Comparison of ENCODE assay signal across 9 mouse cellular contexts in genomic region chr8:49829345-49829744, GRCm38 (mm10).
DNase-seq lines count a peak whose midpoint lies in the region; ATAC-seq lines count a peak whose summit lies in the region.
"Had no signal": no experiment of that assay in that cellular context is flagged by ENCODE, and none has a peak within 500 bp of the region (broad histone marks: within the 10 kb centered on the region; RNA-seq: fewer than 3 reads in every experiment).

No protein-coding gene starts in this region.

- no peaks in the 10 kb centered on the region for H3K27me3 ChIP-seq in hindbrain, embryonic 10.5 days (ENCODE audit: insufficient read depth, poor library complexity, severe bottlenecking)
- no peaks in the 10 kb centered on the region for H3K27me3 ChIP-seq in hindbrain, embryonic 12.5 days
- H3K27me3 ChIP-seq: limb, embryonic 15.5 days had no signal

- no peaks in the 10 kb centered on the region for H3K9me3 ChIP-seq in hindbrain, embryonic 10.5 days
- H3K9me3 ChIP-seq in hindbrain, embryonic 12.5 days (replicated peaks) = no peaks in the 10 kb centered on the region
- H3K9me3 ChIP-seq: limb, embryonic 15.5 days had no signal

- no peak overlapping the region for H3K4me3 ChIP-seq in hindbrain, embryonic 10.5 days
- no peak overlapping the region for H3K4me3 ChIP-seq in hindbrain, embryonic 12.5 days
- H3K4me3 ChIP-seq: limb, embryonic 15.5 days had no signal

- no peaks in the 10 kb centered on the region for H3K36me3 ChIP-seq in hindbrain, embryonic 10.5 days
- no peaks in the 10 kb centered on the region for H3K36me3 ChIP-seq in hindbrain, embryonic 12.5 days
- H3K36me3 ChIP-seq: limb, embryonic 15.5 days had no signal

- no peak for ATAC-seq in hindbrain, embryonic 12.5 days (ENCODE audit: low FRiP score)
- ATAC-seq in activated CD4-positive, CD25-positive, alpha-beta regulatory T cell, adult 4 months = no peak

- H3K4me2 ChIP-seq in hindbrain, embryonic 12.5 days (replicated peaks) = no peak overlapping the region
- H3K4me2 ChIP-seq: limb, embryonic 15.5 days had no signal

- no peak overlapping the region for H3K27ac ChIP-seq in hindbrain, embryonic 10.5 days
- no peak overlapping the region for H3K27ac ChIP-seq in hindbrain, embryonic 12.5 days
- H3K27ac ChIP-seq: limb, embryonic 15.5 days had no signal

- peak; percentile 36 for DNase-seq in hindbrain, embryonic 10.5 days (ENCODE audit: low spot score)
- peak; percentile 22 for DNase-seq in MN1 (ENCODE audit: low spot score)
- peak; percentile 80 to 84 for DNase-seq in cerebellum, postnatal 14 days
- peak; percentile 35 to 53 for DNase-seq in frontal cortex, postnatal 25 days (ENCODE audit: low spot score in 2 of 2)
- peak; percentile 9 to 29 for DNase-seq in left cerebral cortex, adult 8-10 months (ENCODE audit: low spot score in 2 of 2)
- DNase-seq in right cerebral cortex, adult 18-20 months = peak; percentile 59

- 53% methylated on average over 2 of the region's 2 CpGs for WGBS in hindbrain, embryonic 10.5 days
- 42% methylated on average over 2 of the region's 2 CpGs for WGBS in hindbrain, embryonic 12.5 days

- H3K9ac ChIP-seq in hindbrain, embryonic 12.5 days = no peak overlapping the region
- H3K9ac ChIP-seq: limb, embryonic 15.5 days had no signal

- no peaks in the 10 kb centered on the region for H3K4me1 ChIP-seq in hindbrain, embryonic 10.5 days (replicated peaks)
- H3K4me1 ChIP-seq in hindbrain, embryonic 12.5 days = no peaks in the 10 kb centered on the region

Comparison
In these comparisons a context has a peak if more than half of its experiments do, and no peak if none do; other contexts are left out.
1. DNase-seq: peak in every context shown above with its lines; median percentile 82 in cerebellum, postnatal 14 days; 59 in right cerebral cortex, adult 18-20 months; 44 in frontal cortex, postnatal 25 days; 36 in hindbrain, embryonic 10.5 days; 22 in MN1; 19 in left cerebral cortex, adult 8-10 months.